Mouse (Mus musculus): ENCODE data around the gene Hspbap1.

Hspbap1 gene

DNA sequence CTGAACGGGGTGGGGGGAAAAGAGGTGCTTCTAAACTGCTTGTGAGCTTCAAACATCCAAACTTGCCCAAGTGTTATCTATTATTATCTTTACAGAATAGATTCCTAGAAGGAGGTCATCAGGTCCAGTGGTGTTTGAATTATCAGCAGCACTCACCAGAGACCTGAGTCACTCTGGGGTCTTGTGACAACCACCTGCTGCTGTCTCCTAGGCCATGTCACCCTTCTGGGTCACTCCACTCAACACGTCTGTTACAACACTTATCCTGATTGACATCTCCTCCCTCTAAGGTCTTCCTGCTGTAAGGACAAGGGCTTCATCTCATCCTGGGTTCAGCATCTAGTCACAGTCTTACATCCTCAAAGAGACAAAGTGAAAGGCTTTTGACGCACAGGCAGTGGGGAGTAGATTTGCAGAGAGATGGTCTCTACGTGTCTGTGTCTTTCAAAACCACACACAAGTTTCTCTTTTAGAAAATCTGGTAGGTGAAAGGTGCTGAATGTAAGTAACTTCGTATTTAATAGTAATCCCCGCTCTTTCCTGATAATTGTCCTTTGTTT is 21.9 kb downstream of the Hspbap1 start:
- DNase-seq (ENCODE audit: low read depth, low spot score), result no peak

DNA sequence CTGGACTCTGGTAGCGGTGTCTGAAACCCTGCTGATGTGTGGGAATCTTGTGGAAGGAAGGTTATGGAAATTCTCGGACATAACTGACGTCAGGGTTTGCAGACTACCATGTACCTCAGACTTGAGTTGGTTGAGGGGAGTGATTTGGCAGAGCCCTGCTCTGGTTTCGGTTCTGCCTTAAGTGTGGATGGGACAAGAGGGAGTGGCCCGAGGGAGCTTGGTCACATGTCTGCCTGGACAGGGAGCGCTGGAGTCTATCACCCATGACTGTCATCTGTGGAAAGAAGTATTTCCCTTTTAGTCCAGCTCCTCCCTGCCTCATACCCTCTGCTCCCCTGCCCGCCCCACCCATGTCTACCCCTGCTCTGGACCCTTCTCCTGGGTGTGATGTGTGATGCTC is 32.0 kb downstream of the Hspbap1 start:
- no peak for DNase-seq (ENCODE audit: low read depth, low spot score)

DNA sequence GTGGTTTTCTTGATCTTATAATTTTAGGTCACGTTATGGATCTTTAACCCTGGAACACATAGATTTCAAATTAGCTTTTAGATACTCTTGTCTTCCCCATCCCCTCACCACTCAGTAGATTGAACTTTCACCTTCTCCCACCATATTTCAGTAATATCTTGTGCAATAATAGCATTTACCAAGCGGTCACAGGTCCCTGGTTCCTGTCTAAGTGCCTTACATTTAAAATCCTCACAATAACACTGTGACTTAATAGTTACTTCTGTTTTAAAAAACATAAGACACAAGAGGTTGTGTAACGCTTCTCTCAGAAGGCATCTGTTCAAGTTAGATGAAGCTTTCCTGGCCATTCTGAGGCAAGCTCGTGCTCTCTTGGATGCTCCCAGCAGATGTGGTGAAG is 33.5 kb downstream of the Hspbap1 start:
- DNase-seq (ENCODE audit: low read depth, low spot score), result no peak

DNA sequence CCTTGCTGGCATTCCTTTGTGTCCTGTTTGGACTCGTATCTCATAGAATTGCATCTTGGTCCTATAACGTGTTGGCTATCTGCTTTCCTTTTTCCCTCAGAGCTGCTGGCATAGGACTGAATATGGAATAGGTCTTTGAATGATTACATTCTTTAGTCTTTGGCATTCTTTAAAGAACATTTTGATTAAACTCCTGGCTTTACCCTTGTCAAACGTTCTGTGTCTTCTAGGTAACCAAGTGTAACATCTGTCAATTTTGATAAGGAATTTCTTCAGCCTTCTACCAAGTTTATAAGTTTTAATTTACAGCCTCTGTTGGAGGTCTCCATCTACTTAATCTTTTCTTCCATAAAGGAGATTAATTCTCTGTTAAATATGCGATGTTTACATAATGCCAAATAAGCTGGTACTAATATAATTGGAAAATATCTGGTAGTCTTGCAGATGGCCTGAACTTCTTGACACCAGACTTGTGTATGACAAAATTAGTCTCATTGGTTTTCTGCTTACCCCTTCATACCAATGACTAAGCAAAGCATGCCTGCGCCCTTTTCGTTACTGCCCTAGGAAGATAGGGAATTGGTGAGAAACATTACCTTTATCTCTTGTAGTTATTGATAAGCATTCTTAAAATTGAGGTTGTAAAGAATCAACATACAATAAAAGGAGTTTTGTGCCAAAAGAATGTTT is 36.9 kb downstream of the Hspbap1 start:
- no peak for DNase-seq (ENCODE audit: low read depth, low spot score)

DNA sequence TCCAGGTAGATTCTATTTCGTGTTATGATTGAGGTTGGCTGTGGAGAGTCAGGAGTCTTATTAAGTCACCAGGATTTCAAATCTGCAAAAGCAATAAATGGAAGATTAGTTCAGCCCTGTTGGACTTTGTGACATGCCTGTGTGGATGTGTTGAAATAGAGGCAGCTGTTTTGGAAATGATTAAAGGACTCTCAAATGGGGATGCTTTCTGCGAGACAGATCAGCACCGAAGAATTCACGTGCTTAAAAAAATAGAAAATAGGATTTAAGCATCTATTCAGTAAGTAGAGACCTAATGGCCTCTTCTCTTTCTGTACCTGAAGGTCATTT is 37.5 kb downstream of the Hspbap1 start:
- no peak for DNase-seq (ENCODE audit: low read depth, low spot score)

DNA sequence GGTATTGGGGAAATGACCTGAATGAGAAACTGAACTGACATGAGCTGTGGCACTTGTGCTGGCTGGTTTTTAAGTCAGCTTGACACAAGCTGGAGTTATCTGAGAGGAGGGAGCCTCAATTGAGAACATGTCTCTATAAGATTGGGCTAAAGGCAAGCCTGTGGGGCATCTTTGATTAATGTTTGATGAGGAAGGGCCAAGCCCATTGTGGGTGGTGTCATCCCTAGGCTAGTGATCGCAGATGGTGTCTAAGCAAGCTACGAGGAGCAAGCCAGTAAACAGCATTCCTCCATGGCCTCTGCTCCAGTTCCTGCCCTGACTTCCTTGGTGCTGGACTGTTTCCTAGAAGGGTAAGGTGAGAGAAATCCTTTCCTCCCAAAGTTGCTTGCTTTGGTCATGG is 38.7 kb downstream of the Hspbap1 start:
- DNase-seq (ENCODE audit: low read depth, low spot score), result no peak

DNA sequence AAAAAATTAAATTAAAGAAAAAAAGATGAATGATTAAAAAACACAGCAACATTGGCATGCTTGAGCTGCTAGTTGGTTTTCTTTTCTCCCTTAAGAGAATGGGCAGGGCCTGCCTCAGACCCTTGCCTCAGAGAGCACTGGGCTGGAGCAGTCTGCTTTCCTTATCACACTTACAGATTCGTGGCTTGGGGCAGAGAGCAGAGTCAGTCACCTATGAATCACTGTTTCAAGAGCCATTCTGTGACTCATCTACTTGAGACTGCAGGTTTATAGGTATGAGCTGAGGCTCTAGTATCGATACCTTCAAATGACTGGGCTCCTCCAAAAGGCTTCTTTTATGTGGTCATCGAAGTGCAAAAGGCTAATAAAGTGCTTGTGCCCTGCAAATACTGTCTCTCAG is 42.9 kb downstream of the Hspbap1 start:
- DNase-seq (ENCODE audit: low read depth, low spot score), result no peak

DNA sequence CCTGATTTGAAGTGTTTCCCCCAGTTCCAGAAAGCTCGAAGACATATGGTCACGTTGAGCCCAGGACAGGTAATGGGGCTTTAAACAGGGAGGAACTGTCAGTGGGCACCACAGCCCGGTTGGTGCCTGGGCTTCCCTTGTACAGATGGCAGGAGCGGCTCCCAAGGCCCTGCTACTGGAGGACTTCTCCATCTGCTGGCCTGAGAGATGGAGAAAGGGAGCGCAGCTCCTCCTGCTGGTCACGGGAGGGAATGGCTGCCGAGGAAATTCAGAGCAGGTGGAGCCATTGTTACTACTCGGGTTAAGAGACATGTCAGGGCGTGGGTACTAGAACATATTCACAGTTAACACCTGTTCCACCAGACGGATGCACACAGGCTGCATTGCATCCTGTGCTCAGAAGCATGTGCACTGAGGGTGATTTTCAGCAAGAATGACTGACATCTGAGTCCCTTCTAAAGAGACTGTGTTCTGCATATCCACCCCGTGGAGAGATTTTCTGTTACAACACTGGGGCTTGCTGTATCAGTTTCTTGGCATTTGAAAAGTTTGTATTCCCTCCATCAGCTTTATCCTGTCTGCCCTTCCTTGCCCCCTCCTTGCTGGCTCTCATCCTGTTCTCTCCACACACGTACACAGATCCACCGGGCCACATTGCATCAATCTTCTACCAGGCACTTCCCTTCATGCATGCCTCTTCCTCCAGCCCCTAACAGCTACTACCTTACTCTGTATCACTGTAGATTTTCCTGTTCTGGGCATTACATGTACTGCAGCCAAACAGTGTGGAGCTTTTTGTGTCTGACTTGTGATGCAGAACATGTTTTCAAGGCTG is 47.3 kb downstream of the Hspbap1 start:
- peak; percentile 71 for DNase-seq (ENCODE audit: low read depth, low spot score)

DNA sequence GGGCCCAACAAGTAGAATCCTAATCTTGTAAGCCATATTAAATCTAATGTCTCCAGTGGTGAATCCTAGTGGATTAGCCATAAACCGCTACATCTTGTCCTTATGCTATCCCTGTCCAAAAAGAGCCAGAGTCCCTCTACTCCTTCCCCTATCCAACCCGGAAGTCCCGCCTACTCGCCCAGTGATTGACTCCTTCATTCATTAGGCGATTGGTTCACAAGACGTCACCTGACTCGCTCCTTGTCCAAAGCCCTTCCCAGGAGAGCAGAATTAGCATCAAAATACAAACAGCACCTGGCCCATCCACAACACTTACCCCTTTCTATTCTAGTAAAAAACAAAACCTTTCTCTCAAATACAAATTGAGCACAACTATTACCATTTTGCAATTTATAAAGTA is 59.8 kb downstream of the Hspbap1 start:
- DNase-seq (ENCODE audit: low read depth, low spot score), result no peak

DNA sequence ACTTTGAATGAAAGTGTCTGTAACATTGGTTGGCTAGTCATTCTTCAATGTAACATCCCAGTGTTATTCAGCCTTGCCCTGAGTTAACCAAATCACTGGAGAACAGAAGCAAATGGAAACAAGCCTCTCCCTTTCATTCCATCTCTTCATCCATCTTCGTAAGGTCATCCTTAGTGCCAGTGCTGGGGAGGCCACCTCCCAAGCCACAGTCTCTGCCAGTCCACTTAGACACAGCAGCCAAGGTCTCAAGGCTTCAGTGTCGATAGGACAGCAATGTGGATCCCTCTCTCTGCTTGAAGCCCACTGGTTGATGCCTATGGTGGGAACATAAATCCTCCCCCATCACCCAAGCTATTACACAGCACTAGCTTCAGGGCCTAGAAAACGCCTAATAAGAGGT is 62.8 kb downstream of the Hspbap1 start:
- DNase-seq (ENCODE audit: low read depth, low spot score), result no peak

DNA sequence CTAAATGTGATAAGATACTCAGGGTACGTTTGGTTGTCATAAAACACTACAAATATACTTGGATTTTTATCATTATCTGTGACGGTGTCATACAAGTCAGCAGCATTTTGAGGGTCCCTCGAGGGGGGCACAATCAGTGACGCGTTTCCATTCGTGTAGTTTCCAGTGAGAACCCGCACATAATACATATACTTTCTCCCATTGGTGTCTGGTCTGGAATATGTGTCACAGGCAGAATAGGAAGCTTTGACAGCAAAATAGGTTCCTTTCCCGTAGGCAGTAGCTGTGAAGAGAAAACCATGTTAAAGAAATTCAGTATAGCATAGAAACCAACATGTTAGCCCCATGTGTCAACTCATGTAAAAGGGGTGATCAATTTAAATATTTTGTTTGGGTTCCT is 64.5 kb downstream of the Hspbap1 start:
- DNase-seq (ENCODE audit: low read depth, low spot score), result no peak

DNA sequence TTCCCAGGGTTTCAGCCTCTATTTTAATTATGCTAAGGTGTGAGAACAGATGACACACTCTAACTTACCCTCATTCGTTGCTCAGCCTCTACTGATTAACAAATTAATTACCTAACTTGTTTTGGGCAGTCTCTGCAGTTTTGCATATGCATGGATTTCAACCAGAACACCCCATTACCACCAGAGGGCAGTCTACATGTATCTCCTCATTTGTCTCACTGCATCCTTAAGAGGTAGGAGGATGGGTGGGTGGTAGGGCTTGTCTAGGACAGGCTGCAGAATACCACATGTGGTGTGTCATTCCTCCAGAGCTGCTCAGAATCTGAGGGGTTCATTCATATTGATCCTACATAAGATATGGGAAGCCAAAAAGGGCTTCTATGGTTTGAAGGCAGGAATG is 69.5 kb downstream of the Hspbap1 start:
- DNase-seq (ENCODE audit: low read depth, low spot score), result peak; percentile 16

DNA sequence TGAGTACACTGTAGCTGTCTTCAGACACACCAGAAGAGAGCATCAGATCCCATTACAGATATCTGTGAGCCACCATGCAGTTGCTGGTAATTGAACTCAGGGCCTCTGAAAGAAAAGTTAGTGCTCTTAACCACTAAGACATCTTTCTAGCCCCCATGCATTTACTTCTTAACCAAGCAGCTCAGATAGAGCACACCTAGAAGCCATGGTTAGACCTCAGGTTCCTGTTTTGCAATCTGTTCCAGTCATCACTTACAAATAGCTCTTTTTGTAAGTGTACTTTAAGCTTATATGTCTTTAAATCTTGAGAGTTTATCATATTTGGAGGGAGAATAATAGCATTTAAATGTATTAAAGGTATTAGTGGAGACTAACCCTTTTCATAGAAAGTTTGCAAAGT is 77.0 kb downstream of the Hspbap1 start:
- no peak for DNase-seq (ENCODE audit: low read depth, low spot score)

DNA sequence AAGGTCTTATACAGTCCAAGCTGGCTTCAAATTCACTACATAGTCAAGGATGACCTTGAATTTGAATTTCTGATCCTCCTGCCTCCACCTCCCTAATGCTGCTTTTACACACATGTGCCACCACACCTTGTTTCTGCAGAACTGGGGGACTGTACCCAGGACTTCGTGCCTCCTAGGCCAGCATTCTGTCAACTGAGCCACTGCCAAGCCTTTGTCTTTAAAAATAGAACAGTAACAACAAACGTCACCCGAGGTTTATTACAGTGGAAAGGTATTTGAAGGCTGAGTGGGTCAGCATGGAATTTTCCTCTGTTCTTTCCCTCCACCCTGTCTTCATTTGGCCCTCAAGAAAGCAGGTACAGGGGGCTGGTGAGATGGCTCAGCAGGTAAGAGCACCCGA is 85.7 kb downstream of the Hspbap1 start:
- no peak for DNase-seq (ENCODE audit: low read depth, low spot score)

DNA sequence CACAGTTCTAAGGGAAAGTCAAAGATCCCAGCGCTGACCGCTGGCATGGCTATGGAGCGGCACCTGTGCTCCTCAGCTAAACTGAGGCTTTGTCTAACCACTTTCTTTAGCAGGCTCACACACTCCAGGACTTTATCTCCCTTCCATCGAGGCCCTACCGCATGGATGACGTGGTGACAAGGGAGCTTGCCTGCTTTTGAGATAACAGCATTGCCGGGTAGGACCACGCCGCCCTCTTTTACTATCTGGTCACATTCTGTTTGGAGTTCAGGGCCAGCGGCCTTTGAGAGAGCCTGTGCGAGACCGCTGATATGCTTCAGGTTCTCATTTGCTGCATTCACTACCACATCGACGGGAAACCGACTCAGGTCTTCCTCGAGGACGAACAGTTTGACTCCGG is 86.6 kb downstream of the Hspbap1 start:
- no peak for DNase-seq (ENCODE audit: low read depth, low spot score)

DNA sequence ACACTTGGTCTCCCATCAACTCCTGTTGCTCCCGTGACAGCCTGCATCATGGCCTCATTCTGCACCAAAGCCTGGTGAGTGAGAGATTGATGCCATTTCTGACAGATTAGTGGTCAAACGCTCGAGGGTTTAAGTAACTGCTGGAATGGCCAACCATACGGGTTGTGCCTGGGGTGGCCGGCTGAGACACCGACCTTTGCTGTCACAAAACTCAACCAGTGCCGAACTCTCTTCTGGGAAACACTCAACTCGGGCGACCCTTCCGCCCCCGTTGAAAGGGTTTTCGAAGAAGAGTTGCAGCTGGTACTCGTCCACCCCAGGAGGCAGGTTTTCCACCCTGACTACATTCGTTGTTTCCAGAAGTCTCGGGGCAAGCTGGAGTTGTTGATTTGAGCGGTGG is 90.1 kb downstream of the Hspbap1 start:
- no peak for DNase-seq (ENCODE audit: low read depth, low spot score)

DNA sequence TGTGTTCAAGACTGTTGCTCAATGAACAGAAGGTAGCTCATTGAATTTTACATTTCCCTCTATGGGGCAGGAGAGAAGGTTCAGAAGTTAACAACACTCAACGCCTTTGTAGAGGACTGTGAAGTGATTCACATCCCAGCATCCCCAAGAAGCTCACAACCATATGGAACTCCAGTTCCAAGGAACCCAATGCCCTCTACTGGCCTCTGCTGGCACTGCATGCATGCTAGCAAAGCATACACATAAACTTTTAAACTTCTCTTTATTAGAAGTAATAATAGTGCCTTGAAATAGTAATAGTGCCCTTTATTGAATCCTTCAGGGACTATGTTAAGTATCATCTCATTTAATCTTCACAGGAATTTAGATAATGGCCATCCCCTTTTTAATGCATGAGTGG is 91.9 kb downstream of the Hspbap1 start:
- DNase-seq (ENCODE audit: low read depth, low spot score), result no peak

DNA sequence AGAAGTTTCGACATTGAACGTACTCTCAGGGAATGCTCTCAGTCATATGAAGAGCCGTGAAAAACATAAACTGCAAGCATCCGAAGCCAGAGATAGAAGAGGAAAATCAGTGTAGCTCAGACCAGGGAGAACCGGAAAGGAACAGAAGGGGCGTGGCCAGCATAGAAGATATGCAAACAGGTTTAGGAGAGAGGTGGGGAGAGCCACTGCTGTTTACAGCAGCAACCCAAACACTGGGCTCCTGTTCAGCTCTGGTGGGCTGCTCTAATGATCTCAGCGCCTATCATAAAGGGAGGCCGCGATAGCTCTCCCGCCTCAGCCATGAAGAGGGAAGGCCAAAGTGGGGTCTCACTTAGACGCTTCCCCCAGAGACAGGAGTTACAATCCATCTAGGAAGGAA is 97.6 kb downstream of the Hspbap1 start:
- no peak for DNase-seq (ENCODE audit: low read depth, low spot score)

DNA sequence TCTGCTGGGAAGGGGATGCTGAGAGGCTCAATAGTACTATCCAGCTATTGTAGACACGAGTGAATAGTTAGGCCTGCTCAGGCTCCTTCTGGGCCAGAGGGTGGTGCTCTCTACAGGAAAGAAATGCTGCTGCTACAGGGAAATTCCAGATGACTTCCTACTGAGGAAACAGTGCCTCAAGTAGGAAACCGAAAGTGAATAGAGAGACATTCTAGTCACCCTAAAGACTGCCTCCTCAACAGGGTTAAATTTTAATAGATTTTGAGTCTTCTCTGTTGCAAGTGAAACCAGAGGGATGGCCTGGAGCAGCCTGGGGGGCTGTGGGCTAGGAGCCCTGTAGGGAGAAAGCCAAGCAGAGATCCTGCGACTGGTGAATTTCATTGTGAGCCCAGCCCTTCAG is 99.0 kb downstream of the Hspbap1 start:
- no peak for DNase-seq (ENCODE audit: low read depth, low spot score)

DNA sequence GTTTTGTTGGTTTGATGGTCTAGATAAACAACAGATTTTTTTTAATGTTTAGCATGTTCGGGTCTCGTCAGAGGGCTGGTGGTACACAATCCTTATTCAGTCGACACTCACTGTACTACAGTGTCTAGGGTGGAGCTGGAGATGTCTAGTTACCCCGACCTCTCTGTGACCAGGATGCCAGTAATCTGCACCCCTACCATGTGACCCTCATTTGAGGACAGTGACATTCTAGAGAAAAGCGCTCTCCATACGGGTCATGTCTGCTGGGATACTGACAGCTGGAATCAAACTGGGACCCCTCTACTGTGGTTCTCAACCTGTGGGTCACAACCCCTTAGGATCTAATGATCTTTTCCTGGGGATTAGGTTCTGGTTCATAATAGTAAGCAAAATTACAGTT is 99.5 kb downstream of the Hspbap1 start:
- DNase-seq (ENCODE audit: low read depth, low spot score), result no peak

DNA sequence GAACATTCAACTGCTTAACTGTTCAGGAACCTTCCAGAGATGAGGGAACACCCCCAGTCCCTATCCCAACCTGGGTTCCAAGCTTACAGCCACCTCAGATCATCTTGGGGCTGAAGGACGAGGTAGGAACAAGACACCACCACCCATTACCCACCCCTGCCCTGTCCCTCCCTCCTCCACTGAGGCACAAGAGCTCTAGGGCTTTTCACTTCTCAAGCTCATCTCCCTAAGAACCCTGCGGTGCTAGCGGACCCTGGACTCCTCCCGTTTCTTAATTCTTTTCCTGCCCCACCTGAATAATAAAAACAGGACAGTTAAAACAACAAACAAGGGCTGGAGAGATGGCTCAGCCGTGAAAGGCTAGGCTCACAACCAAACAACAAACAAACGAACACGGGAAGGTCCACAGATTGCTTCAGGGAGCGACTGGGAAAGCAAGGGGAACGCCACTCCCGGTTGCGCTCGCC is 100.4 kb downstream of the Hspbap1 start:
- no peak for DNase-seq (ENCODE audit: low read depth, low spot score)

DNA sequence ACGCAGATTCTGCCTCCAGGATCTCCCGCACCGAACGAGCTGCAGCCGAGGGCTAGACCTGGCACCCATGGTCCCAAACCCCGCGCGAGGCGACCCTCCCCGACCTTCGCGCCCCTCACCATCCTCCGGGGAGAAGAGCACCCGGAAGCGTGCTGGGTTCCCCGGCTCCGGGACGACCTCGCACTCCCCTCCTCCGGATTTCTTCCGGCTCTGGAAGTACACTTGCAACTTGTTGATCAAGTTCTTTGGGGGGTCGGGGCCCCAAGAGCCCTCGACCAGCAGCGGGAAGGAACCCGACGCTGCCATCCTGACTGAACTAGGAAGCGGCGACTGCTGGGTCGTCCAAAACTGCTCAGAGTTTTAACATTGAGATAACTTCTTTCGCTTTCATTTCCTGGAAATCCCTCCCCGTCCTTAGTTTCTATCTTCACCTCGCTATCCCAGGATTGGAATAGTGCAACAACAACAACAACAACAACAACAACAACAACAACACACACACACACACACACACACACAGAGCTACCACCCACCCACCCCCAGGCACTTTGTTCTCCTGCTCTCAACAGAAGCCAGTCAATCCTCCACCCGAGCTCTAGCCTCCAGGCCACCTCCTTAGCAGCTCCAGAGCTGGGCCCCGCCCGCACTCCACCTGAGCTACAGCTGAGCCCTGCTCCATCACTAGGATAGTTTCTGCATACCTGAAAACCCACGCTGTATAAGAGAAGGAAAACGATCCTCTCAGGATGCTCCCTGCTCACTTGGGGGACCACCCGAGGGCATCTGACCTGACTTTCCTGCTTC is 101.1 kb downstream of the Hspbap1 start, which contains the start of gene Parp14:
TSS of gene Parp14 (minus strand) at position 497 of the 804 bp plus-strand sequence.
- no peak for DNase-seq (ENCODE audit: low read depth, low spot score)

Measured in retina, postnatal 7 days (tissue).